Mouse (Mus musculus) forebrain, embryonic 10.5 days (tissue): ENCODE measurements around the gene Gm20924. TPM values are rescaled to one million over a fixed set of nuclear protein-coding genes. Genes with fewer than 3 reads are reported as not detected.
"Not testable (repeated sequence)": the region's sequence is repeated elsewhere in the genome, so short reads cannot be mapped to it uniquely, and the experiment has no call there.

Source experiments
- DNase-seq: peaks from one replicate; pipeline ENCODE4 v3.0.0-alpha.2; 2017; ENCODE audit warnings: low spot score; ENCODE audit errors: extremely low spot score
- H3K27ac ChIP-seq: fragments of 300-500 bp; sonication (generic); 2 replicates; pipeline ENCODE4 v1.5.1; 2016; ENCODE audit warnings: mild to moderate bottlenecking
- H3K27me3 ChIP-seq: fragments of 300-500 bp; sonication (generic); 2 replicates; pipeline ENCODE4 v1.6.1; 2016; ENCODE audit warnings: mild to moderate bottlenecking; ENCODE audit not compliant: poor library complexity, severe bottlenecking
- H3K36me3 ChIP-seq: fragments of 300-500 bp; sonication (generic); replicated peaks from 2 replicates; pipeline ENCODE4 v1.6.1; 2016; ENCODE audit warnings: mild to moderate bottlenecking, moderate library complexity
- H3K4me1 ChIP-seq: fragments of 300-500 bp; sonication (generic); 2 replicates; pipeline ENCODE4 v1.6.1; 2016
- H3K4me3 ChIP-seq: fragments of 300-500 bp; sonication (generic); 2 replicates; pipeline ENCODE4 v1.5.1; 2016; ENCODE audit warnings: mild to moderate bottlenecking, moderate library complexity
- H3K9me3 ChIP-seq: fragments of 300-500 bp; sonication (generic); 2 replicates; pipeline ENCODE4 v1.6.1; 2016; ENCODE audit warnings: mild to moderate bottlenecking, moderate library complexity
- WGBS: fragments of 180-500 bp; shearing (Covaris S2); methylation state at CpG from one replicate; pipeline ENCODE4 v1.1.7; 2016; 5-methylcytosine and 5-hydroxymethylcytosine counted together
- polyA plus RNA-seq: library from polyadenylated mRNA; unstranded; fragments of >200 nt; fragmentation: Nextera tagmentation; extraction: Ambion mirVana; gene quantifications from 2 replicates; pipeline ENCODE4 v1.2.1, GENCODE M21; 2016

The Gm20924 gene
- not detected in 2 replicates for polyA plus RNA-seq

DNA sequence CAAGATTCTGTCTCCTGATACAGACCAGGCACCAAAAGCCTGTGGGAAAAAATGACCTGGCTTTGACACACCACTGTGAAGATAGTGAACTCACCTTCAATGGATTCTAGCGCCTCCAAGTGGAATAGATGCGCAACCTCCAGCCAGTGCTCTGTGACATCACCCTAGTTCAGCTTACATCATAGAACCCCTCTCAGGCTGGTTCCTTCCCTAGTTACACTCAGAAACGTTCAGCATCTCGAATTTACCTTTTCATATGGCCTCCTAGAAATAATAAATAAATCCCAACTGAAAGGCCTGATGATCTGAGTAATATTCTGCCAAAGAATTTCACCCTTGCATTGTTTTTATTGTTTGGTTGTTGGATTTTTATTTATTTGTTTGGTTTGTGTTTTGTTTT lies at the start of gene Gm20924:
Gm20924 (minus strand) TSS at position 101 of the 400 bp plus-strand sequence.
- H3K27ac ChIP-seq, H3K36me3 ChIP-seq, H3K27me3 ChIP-seq, DNase-seq, H3K4me3 ChIP-seq, H3K4me1 ChIP-seq, H3K9me3 ChIP-seq: not testable (repeated sequence)
- WGBS = no CpG with 5 or more reads among the region's 4 CpGs

Other genes with a start within 250 kb of the Gm20924 start
- not detected in 2 replicates for gene Gm20736, start 170.2 kb upstream of the Gm20924 start, polyA plus RNA-seq